Mouse (Mus musculus): Measurements from ENCODE around the gene Fuz.

GRCm38 (mm10) chr7:44895206-44895592, 680 bp upstream of the Fuz start:
- no peak for TF ChIP-seq CTCF (IDR thresholded peaks at IDR 0.05; ENCODE audit: low read depth)
- TF ChIP-seq EP300 (IDR thresholded peaks at IDR 0.05; ENCODE audit: low read depth) = no peak

All from heart, postnatal 0 days (tissue).